Mouse (Mus musculus) ovary, postnatal 10 days (tissue): ENCODE results near the gene Ribc2.

Source experiments
- DNase-seq: peaks from one replicate; pipeline ENCODE4 v3.0.0; 2022; ENCODE audit warnings: low spot score

Gene Ribc2

DNA sequence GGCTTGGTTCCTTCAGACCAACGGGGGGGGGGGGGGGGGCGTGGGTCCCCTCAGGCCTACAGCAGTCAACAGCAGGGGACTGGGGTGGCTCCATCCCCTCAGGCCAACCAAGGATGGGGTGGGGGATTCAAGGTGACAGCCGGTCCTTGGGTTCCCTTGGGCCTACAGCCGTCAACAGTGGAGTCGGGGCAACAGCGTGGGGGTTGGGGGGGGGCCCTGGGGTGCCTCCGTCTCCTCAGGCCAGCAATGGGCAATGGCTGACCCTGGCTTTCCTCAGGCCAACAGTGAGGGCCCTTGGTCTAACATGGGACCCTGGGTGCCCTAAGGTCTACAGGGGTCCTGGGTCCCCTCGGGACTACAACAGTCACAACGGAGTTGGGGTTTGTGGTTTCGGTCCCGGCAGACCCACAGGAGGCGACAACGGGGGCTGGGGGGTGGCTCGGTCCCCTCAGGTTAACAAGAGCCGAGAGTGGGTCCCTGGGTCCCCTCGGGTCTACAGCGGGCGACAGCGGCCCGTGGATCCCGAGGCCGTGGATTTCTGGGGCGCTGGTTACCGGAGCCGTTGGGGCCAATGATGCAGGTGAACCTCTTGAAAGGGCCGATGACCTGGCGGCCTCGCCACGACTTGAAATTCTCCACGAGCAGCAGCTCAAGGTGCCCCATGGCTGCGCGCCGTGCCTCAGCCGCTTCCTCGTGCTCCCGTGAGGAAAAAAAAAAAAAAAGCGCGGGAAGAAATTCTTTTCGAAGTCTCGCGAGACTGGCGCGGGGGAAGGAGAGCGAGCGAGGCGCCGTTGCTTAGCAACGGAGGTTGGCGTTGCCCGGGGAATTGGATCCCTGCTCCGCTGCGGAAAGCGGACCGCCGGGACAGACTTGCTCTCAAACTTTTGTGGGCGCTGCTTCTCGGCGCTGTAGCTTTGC is at the start of gene Ribc2, which contains the start of gene Smc1b:
Ribc2 (plus strand) TSS at position 804 of the 918 bp plus-strand sequence.
Smc1b (minus strand) TSS at position 690 of the 918 bp plus-strand sequence.
- peak; percentile 35 for DNase-seq

DNA sequence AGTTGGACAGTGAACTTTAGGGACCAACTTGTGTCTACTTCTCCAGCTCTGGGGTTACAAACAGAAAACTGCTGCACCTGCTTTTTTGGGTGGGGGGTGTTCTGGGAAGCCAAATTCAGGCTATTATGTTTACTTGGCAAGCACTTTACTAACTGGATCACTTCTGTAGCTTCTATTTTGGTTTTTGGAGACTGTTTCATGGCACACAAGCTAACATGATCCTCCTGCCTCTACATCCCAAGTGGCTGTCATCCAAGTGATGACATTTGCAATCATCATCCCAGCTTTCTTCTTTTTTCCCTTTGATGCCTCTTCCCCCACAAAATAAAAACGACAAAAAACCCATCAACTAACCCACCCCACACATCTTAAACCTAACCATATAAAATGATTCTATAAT is 46.2 kb upstream of the Ribc2 start:
- no peak for DNase-seq

DNA sequence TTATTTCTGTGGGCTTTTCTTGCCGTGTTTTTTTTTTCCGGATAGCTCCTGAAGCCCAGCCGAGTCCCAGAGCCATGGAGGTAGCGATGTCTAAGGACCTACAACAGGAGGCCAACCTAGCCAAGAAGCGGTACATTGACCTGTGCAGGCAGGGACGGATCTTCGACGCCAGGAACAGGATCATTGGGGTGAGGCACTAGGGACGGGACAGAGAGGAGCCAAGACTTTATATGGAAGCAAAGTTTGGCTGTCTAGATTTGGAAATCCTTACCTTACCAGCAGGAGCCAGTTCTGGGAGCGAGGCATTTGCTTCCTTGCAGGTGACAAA is 279 bp downstream of the Ribc2 start:
- DNase-seq = no peak

DNA sequence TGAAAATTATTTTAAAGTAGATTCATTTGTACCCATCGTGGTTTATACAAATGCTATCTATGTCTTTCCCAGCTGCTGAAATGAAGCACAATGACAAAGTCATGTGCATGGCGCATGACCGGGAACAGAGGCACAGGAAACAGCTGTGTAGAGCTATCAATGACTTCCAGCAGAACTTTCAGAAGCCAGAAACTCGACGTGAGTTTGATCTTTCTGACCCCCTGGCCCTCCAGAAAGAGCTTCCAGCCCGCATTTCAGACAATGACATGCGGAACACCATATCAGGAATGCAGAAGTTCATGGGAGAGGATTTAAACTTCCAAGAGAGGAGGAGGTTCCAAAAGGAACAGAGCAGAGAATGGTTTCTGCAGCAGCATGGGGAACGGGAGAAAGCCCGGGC is 3.3 kb downstream of the Ribc2 start:
- no peak for DNase-seq

DNA sequence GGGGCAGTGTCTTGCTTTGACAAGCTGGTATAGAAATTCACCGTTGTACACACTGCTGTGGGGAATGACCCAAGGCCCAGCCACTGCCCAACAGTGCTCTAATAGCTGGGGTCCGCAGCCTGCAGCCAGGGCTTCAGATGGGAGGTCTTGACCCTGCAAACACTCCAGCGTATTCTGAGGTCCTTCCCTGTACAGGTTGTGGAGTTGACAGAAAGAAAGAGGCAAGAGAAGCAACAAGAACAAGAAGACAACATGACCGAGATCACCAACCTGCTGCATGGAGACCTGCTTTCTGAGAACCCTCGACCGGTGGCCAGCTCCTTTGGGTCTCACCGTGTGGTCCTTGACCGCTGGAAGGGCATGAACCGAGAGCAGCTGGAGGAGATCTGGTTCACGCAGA is 9.4 kb downstream of the Ribc2 start:
- DNase-seq = no peak

DNA sequence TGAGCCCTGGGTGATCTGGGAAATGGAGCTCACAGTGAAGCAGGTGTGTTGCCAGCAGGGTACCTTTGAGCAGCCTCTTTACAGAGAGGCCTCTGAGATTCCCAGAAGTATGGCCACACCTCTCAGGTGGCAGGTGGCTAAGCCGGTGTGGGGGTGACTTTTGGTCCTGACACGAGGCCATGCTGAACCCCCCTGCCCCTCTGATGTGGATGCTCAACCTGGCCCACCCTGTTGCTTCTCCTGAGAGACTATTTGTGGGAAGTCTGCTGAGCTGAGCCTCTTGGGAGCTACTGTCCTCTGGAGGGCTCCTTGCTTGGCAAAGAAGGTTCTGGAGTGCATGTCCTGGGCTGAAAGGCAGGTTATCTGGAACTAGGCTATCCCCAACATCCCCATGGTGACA is 10.6 kb downstream of the Ribc2 start:
- no peak for DNase-seq

DNA sequence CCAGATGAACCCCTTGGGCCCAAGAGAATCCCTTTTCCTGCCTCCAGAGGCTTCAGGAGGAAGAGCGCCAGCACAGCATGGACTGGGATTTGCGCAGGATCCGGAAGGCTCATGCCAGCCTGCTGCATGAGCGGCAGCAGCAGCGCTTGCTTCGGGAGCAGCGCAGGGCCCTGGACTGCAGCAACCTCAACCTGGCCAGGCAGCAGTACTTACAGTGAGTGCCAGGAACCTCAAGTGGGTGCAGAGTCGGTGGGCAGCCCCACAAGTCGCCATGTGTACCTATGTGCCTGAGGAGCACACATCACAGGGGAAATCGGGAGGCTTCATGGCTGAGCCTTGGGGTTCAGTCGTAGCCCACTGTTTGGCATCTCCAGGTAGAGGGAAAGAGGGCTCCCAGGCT is 11.3 kb downstream of the Ribc2 start:
- no peak for DNase-seq

DNA sequence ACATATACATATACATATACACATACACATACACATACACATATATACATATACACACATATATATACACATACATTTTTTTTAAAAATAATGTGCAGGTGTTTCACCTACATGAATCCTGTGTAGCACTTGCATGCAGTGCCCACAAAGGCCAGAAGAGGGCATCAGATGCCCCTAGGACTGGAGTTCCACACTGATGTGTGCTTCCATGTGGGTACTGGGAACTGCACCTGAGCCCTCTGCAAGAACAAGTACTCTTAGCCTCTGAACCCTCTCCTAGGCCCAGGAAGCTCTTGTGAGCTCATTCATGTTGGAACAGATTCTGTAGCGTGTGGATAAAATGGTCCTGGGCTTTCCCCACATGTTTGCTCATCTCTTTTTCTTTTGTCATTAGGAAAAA is 11.9 kb downstream of the Ribc2 start:
- DNase-seq = no peak

DNA sequence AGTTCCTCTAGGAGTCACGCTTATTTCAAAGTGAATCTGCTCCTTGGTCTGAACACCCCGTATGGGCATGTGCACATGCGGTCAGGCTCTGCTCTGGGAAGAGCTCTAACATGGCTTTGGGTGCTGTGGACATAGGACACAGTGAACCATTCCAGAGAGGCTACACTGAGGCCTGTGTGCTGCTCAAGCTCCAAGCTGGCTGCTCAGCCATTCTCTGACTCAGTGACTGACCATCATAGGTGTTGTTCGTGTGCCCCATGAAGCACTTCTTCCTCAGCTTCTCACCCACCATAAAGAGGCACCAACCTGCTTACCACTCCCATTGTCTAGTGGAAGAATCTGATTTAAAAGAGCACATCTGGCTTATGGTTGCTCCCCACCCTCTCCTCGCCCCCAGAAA is 12.4 kb downstream of the Ribc2 start:
- no peak for DNase-seq

DNA sequence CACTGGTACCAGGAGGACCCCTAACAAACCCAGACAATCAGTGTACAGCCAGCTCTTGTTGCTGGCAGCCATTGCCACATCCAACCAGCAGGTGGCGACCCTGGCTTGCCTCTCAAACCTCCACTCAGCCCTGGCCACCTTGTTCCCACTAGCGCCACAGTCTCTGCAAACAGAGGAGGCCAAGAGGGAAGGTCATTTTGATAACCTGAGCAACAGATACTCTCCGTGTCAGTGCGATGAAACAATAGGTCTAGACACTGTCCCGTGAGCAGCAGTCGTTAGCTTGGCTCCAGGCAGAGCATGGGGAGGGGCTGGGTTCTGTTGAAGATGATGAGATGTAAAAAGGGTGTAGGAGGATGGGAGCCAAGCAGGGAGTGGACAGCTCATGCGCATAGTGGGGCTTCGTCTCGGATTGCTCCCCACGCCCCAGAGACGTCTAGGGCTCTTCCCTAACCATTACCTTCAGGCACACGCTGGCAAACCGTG is 19.6 kb downstream of the Ribc2 start:
- peak; percentile 58 for DNase-seq

DNA sequence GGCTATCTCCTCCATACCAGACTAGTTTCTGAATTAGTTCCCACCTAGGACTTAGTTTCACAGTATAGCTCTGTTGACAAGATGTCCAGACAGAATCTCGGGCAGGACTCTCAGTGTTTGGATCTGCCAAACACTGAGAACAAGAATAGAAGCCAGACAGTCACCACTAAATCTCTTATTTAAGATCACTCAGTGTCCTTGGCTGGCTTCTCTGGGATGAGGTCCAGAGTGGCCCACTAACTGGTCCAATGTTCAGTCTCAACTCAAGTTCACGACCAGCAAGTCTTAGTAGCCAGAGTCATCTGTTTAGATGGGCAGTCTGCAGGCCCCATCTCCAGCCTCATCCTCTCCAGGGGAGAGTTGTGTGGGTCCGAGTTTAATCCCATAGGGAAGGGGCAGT is 20.7 kb downstream of the Ribc2 start:
- no peak for DNase-seq

DNA sequence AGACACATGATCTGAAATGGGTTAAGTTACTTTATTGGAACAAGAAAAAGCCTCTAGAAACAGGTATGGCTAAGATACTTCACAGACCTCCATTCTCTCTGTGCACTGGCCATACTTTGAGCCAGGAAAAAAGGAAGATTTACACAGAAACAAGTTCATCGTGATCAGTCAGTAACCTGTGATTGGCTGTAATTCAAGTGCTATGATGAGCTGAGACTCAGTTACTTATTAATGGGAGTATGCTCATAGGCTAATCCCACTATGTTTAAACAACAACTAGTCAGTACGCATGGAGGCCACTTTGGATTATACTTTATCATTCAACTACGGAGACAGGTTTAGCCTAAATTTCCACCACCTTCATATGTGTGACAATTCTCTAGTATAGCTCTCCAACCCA is 22.2 kb downstream of the Ribc2 start:
- DNase-seq = no peak

DNA sequence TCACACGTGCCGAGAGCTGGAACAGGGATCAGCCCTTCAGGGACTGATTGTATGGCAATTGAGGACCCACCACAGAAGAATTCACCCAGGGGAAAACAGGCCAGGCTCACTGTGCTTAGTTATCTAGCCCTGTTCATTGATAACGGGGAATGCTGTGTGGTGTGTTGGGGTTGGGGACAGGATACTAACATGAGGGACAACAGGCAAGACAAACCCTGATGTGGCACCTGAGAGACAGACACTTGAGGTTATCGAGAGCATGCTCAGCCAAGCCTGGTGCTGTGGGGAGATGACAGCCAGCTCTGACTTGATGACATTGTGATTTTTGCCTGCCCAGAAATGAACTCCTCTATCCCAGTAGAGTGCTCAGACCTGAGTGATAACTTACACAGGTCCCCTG is 24.3 kb downstream of the Ribc2 start:
- no peak for DNase-seq

DNA sequence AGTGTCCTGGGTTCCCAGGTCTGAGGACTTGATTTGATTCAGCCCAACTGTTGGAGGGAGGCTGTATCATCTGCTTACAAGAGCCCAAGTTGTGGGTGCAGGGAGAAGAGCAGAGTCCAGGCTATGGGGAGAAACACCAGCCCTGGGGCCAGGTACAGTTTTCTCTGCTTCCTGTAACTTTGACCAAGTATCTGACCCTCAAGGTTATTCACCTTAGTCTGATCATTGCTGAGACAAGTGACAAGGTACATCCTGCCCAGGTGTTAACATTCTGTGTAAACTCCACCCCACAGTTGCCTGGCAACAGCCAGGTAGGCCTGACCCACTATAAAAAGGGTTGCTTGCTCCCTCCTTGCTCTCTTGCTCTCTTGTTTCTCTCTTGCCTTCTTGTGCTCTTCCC is 29.5 kb downstream of the Ribc2 start:
- no peak for DNase-seq

DNA sequence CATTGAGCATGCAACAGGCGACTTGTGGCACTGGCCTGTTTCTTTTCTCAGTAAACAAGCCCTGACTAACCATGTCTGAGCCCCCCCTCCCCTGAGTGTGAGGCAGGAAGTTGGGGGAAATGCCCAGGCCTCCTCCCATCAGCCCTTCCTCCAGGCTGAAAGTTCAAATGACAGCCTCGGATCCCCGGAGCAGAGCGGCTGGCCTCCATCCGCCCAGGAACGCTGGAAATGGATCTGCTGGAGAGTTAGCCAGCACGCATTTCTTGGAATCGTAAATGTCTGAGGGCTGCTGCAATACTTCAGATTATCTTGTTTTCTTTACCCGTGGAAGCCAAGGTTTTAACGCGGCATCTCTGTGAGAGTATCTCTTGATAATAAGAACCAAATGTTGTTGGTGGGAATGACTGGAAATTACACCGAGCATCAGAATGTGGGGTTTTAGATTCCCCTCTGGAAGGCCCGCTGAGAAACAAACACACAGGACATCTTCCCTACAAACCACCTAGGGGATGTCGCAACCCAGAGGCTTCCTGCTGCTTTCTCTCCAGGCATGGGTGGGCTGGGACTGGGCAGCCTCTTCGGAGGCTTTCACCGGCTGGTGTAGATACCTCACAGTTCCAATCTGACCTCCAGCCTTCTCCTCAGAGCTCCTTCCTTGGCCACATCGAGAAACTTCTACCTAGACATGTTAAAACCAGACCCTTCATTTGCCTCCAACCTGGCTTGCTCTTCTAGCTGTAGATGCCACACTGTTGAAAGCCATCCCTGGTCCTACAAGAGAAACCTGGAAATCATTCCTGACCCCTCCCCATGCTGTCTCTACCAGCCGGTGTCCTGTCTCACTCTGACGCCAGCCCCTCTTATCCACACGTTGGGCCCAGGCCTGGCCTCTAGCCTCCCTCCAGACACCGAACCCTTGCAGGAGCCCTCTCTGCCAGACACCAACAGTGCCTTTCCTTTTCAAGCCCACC is 31.1 kb downstream of the Ribc2 start:
- no peak for DNase-seq

DNA sequence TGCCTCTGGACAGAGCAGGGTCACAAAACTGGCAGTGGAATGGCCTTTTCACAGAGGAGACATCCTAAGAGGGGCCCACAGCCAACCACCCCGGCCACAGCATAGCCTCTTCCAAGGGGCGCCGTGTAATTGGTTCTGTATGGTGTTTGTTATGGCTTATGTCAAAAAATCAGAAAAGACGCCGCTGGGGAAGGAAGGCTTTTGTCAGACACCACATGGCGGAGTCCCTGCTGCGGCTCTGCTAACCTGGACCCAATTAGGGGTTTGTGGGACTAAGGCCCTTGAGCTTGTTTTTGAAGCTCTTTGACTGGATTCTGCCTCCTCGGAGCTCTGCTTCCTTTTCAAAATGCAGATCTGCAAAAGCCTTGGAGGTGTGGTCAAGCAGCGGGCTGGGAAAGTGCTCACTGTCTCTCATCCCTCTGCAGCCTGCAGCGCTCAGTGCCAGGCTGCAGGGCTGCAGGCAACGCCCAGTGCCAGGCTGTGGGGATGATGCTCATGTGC is 34.6 kb downstream of the Ribc2 start:
- no peak for DNase-seq

DNA sequence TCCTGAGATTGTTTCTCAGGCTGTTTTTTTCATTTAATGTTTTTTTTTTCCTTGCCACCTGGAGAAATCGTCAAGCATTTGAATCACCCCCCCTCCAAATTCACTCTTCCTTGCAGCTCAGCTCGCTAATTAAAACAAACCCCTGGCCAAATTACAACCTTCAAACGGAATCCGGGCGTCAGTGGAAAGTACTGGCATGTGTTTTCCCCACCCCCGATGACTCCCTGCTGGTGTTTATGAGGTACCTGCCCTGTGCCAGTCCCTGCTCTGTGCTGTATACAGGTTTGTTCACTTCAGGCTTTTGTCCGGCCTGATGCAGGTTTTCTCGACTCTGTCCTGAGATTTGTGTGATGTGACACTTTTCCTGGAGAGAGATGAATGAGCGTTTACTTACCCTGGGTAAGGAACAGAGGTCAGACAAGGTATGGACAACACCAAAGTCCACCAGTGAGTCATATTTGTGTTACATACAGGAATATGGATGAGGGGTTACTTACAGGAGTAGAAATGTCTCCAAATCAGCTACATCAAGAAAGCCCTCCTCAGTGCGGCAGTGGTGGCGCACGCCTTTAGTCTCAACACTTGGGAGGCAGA is 35.3 kb downstream of the Ribc2 start:
- no peak for DNase-seq

DNA sequence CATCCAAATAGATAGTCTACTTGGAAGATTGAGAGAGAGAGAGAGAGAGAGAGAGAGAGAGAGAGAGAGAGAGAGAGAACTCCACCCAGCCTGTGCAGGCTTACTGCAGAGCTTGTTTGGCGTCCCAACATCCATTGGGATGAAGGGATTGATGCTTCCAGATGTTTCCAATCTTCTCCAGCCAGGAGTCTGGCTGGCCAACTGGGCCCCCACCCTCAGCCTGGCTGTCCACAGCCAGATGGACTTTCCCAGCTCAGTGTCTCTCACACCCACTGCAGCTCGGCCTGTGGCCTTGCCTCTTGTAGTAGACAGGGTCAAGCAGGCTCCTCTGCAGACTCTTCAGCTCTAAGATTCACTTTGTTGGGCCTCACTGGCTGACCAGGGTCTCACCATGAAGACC is 40.2 kb downstream of the Ribc2 start:
- no peak for DNase-seq

DNA sequence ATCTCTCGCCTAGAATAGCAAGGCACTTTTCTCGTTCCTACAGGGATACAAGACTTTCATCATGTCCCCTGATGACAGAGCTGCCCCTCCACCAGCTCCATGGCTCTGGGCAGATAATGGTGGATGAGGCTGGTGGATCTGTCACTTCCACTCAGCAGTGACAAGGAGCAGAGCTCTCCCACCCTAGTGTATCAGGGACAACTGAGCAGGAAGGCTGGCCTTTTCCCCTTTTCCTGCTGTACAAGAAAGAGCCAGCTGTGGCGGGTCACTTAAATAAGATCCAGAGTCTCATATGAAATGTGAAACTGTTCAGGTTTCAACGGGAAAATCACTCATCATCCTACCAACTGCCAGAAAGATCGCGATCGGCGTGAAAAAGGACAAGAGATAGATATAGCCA is 41.5 kb downstream of the Ribc2 start:
- no peak for DNase-seq

DNA sequence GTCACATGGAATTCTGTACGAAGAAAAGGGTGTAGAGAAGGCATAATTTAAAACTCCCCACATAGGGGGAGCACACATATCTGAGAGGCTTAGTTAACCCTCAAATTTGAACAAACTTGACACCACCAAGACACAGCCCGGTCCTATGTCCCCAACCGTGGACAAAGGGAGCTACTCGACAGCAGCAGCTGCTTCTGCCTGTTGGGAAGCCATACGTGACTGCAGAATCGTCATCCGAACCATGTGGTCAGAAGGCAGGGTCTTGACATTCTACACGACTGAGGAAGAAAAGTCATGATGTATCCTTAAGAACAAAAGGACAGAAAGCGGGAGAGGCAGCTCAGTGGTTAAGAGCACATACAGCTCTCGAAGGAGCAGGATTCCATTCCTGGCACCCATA is 42.2 kb downstream of the Ribc2 start:
- no peak for DNase-seq

DNA sequence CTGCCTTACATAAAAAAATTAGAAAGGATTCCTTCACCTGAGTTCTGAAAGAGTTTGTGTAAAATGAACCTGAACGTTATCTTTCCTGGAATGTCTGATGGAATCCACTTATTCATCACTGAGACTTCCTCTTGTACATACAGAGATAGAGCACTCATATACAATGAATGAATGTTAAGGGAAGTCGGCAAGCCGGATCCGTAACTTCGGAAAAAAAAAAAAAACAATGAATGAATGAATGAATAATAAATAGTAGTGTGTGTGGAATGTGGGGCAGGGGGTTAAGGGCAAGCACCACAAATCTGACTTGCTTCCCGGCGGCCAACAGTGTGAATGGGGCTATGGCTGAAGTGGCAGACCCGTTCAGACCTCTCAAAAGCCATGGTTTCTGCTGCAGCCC is 45.7 kb downstream of the Ribc2 start:
- no peak for DNase-seq

DNA sequence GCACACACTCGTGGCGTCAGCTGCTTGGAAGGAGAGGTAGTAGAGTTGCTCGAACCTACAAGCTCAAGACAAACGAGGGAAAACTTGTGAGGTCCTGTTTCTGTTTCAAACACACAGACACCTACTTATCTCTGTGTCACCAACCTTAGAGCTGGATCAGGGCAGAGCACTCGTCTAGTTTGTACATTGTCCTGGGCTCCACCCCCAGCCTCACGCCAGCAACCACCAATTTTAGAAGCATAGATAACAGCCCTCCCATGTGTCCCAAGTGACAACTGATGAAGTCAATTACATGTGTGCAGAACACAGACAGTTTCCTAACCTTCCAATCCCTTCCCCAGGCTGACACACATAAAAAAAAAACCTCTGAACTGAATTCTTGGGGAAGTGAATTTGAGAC is 46.3 kb downstream of the Ribc2 start:
- no peak for DNase-seq
